Mouse (Mus musculus) liver, embryonic 15.5 days (tissue): ENCODE results near the gene Cpox. TPM values are rescaled to one million over a fixed set of nuclear protein-coding genes. Genes with fewer than 3 reads are reported as not detected.
"Not testable (repeated sequence)": the region's sequence is repeated elsewhere in the genome, so short reads cannot be mapped to it uniquely, and the experiment has no call there.

ENCODE experiments used
- ATAC-seq: fragments of 200-750 bp; cut with Nextera tagmentation; 2 replicates; pipeline ENCODE4 v1.8.0; 2017; ENCODE audit warnings: moderate number of reproducible peaks, mild to moderate bottlenecking, moderate library complexity; ENCODE audit not compliant: insufficient read depth
- H3K27ac ChIP-seq: fragments of 300-500 bp; sonication (generic); replicated peaks from 2 replicates; pipeline ENCODE4 v1.5.1; 2015; ENCODE audit warnings: mild to moderate bottlenecking, inconsistent platforms
- H3K27me3 ChIP-seq: fragments of 300-500 bp; sonication (generic); 2 replicates; pipeline ENCODE4 v1.6.1; 2015; ENCODE audit warnings: mild to moderate bottlenecking, inconsistent platforms
- H3K36me3 ChIP-seq: fragments of 300-500 bp; sonication (generic); replicated peaks from 2 replicates; pipeline ENCODE4 v1.6.1; 2015; ENCODE audit warnings: moderate library complexity, mild to moderate bottlenecking, inconsistent platforms
- H3K4me1 ChIP-seq: fragments of 300-500 bp; sonication (generic); replicated peaks from 2 replicates; pipeline ENCODE4 v1.6.1; 2015; ENCODE audit warnings: inconsistent platforms
- H3K4me2 ChIP-seq: fragments of 300-500 bp; sonication (generic); 2 replicates; pipeline ENCODE4 v1.6.1; 2015; ENCODE audit warnings: moderate library complexity, mild to moderate bottlenecking, inconsistent platforms
- H3K4me3 ChIP-seq: fragments of 300-500 bp; sonication (generic); replicated peaks from 2 replicates; pipeline ENCODE4 v1.5.1; 2015; ENCODE audit warnings: mild to moderate bottlenecking, inconsistent platforms
- H3K9ac ChIP-seq: fragments of 300-500 bp; sonication (generic); 2 replicates; pipeline ENCODE4 v1.6.1; 2015; ENCODE audit warnings: moderate library complexity, mild to moderate bottlenecking, inconsistent platforms
- H3K9me3 ChIP-seq: fragments of 300-500 bp; sonication (generic); replicated peaks from 2 replicates; pipeline ENCODE4 v1.6.1; 2016; ENCODE audit warnings: inconsistent platforms
- WGBS: fragments of 180-500 bp; shearing (Covaris S2); methylation state at CpG from one replicate; pipeline ENCODE4 v1.1.7; 2015; ENCODE audit warnings: mixed read lengths; ENCODE audit not compliant: insufficient replicate concordance; 5-methylcytosine and 5-hydroxymethylcytosine counted together
- polyA plus RNA-seq: library from polyadenylated mRNA; unstranded; fragments of >200 nt; fragmentation: Nextera tagmentation; extraction: Ambion mirVana; gene quantifications from 2 replicates; pipeline ENCODE4 v1.2.1, GENCODE M21; 2015

Cpox gene
- polyA plus RNA-seq, 1 experiment from 2014 or later = 496 TPM

- H3K9ac ChIP-seq = no peak within 1 kb of the TSS
- no peaks in the 10 kb centered on the region for H3K36me3 ChIP-seq
- H3K27ac ChIP-seq = peak within 1 kb of the TSS; percentile 26
- H3K9me3 ChIP-seq = no peaks in the 10 kb centered on the region
- no peak within 1 kb of the TSS for H3K4me2 ChIP-seq
- 73% methylated on average over 3 of the region's 3 CpGs for WGBS
- ATAC-seq = no peak
- no peak within 1 kb of the TSS for H3K4me3 ChIP-seq
- peaks cover 15% of the 10 kb centered on the region for H3K4me1 ChIP-seq
- no peaks in the 10 kb centered on the region for H3K27me3 ChIP-seq
These were observed 31.4 kb upstream of the Cpox start, which contains the start of gene E330017A01Rik for GRCm38 (mm10) chr16:58638689-58639175. E330017A01Rik (minus strand) TSS chr16:58638739.

GRCm38 (mm10) chr16:58649979-58650378 is 20.1 kb upstream of the Cpox start:
- Histone ChIP-seq H3K4me2 (no peak overlapping the region), H3K4me3 (no peak overlapping the region), H3K27ac (no peak overlapping the region), H3K27me3 (no peaks in the 10 kb centered on the region), H3K9me3 (no peaks in the 10 kb centered on the region), H3K9ac (no peak overlapping the region), H3K36me3 (no peaks in the 10 kb centered on the region), H3K4me1 (no peaks in the 10 kb centered on the region)
- WGBS = 91% methylated on average over 10 of the region's 10 CpGs
- no peak for ATAC-seq

GRCm38 (mm10) chr16:58655751-58656150 is 14.3 kb upstream of the Cpox start:
- ATAC-seq = no peak
- Histone ChIP-seq H3K27ac (no peak overlapping the region), H3K4me3 (no peak overlapping the region)

GRCm38 (mm10) chr16:58656526-58656925 is 13.6 kb upstream of the Cpox start:
- H3K4me3 ChIP-seq = no peak overlapping the region
- no peaks in the 10 kb centered on the region for H3K27me3 ChIP-seq
- peak overlapping the region; percentile 68 for H3K27ac ChIP-seq
- no peaks in the 10 kb centered on the region for H3K9me3 ChIP-seq
- no peaks in the 10 kb centered on the region for H3K36me3 ChIP-seq
- H3K4me2 ChIP-seq = no peak overlapping the region
- no peak for ATAC-seq
- H3K9ac ChIP-seq = no peak overlapping the region
- WGBS = 87% methylated on average over 4 of the region's 4 CpGs
- H3K4me1 ChIP-seq = peaks cover 49% of the 10 kb centered on the region

More at GRCm38 (mm10) chr16:58655751-58656150, 14.3 kb upstream of the Cpox start:
- Histone ChIP-seq H3K4me1 (peaks cover 41% of the 10 kb centered on the region), H3K9me3 (no peaks in the 10 kb centered on the region), H3K4me2 (no peak overlapping the region), H3K27me3 (no peaks in the 10 kb centered on the region), H3K9ac (no peak overlapping the region), H3K36me3 (no peaks in the 10 kb centered on the region)

- Histone ChIP-seq H3K4me3 (no peak overlapping the region; the same call in 1 of the 2 replicates), H3K9me3 (no peaks in the 10 kb centered on the region), H3K36me3 (no peaks in the 10 kb centered on the region), H3K9ac (0 out of 2 replicates have a peak overlapping the region, but pooled peaks have one; percentile 16), H3K27ac (peak overlapping the region; percentile 86), H3K4me1 (peaks cover 67% of the 10 kb centered on the region), H3K27me3 (no peaks in the 10 kb centered on the region), H3K4me2 (peak overlapping the region; percentile 57)
- ATAC-seq = peak; percentile 69
- 55% methylated on average over 6 of the region's 6 CpGs for WGBS
These were observed 11.4 kb upstream of the Cpox start for GRCm38 (mm10) chr16:58658668-58659067.

- H3K9ac ChIP-seq = peak overlapping the region; percentile 51
- peak overlapping the region; percentile 97 for H3K27ac ChIP-seq
- H3K4me1 ChIP-seq = peaks cover 91% of the 10 kb centered on the region
- H3K27me3 ChIP-seq = no peaks in the 10 kb centered on the region
- peak; percentile 92 for ATAC-seq
- peak overlapping the region; percentile 64 for H3K4me2 ChIP-seq
- WGBS = 10% methylated on average over 5 of the region's 5 CpGs
- H3K9me3 ChIP-seq = no peaks in the 10 kb centered on the region
- no peaks in the 10 kb centered on the region for H3K36me3 ChIP-seq
- peak overlapping the region; percentile 35 for H3K4me3 ChIP-seq
These were observed 8.3 kb upstream of the Cpox start for GRCm38 (mm10) chr16:58661826-58662225.

- Histone ChIP-seq H3K27me3 (no peaks in the 10 kb centered on the region), H3K4me3 (peak overlapping the region; percentile 35), H3K36me3 (no peaks in the 10 kb centered on the region), H3K9ac (peak overlapping the region; percentile 44), H3K27ac (peak overlapping the region; percentile 97), H3K9me3 (no peaks in the 10 kb centered on the region), H3K4me2 (peak overlapping the region; percentile 64), H3K4me1 (peaks cover 94% of the 10 kb centered on the region)
- ATAC-seq = no peak
These were observed 7.8 kb upstream of the Cpox start for GRCm38 (mm10) chr16:58662287-58662791.

GRCm38 (mm10) chr16:58663021-58663420 is 7.1 kb upstream of the Cpox start:
- H3K9me3 ChIP-seq = no peaks in the 10 kb centered on the region
- H3K36me3 ChIP-seq = no peaks in the 10 kb centered on the region
- no peak overlapping the region for H3K9ac ChIP-seq
- peaks cover 94% of the 10 kb centered on the region for H3K4me1 ChIP-seq
- peak overlapping the region; percentile 97 for H3K27ac ChIP-seq
- H3K27me3 ChIP-seq = no peaks in the 10 kb centered on the region
- H3K4me3 ChIP-seq = no peak overlapping the region
- WGBS = 41% methylated on average over 5 of the region's 5 CpGs
- peak; percentile 2; the same call in 1 of the 2 replicates for ATAC-seq
- peak overlapping the region; percentile 27; the same call in 1 of the 2 replicates for H3K4me2 ChIP-seq

GRCm38 (mm10) chr16:58663816-58664215 is 6.3 kb upstream of the Cpox start:
- Histone ChIP-seq H3K36me3 (no peaks in the 10 kb centered on the region), H3K4me1 (peaks cover 92% of the 10 kb centered on the region), H3K9ac (no peak overlapping the region; the same call in 1 of the 2 replicates), H3K27ac (peak overlapping the region; percentile 97), H3K27me3 (no peaks in the 10 kb centered on the region), H3K4me3 (no peak overlapping the region), H3K4me2 (no peak overlapping the region), H3K9me3 (no peaks in the 10 kb centered on the region)
- WGBS = 77% methylated on average over 2 of the region's 2 CpGs
- ATAC-seq = no peak

- not testable (repeated sequence) for H3K27me3 ChIP-seq, H3K9me3 ChIP-seq, H3K4me3 ChIP-seq, H3K36me3 ChIP-seq, ATAC-seq, H3K4me2 ChIP-seq, H3K9ac ChIP-seq
- H3K27ac ChIP-seq = peak overlapping the region; percentile 98
- peaks cover 88% of the 10 kb centered on the region for H3K4me1 ChIP-seq
These were observed 5.0 kb upstream of the Cpox start for GRCm38 (mm10) chr16:58665137-58665536.

GRCm38 (mm10) chr16:58666681-58667080 is 3.4 kb upstream of the Cpox start:
- not testable (repeated sequence) for H3K9ac ChIP-seq, H3K27me3 ChIP-seq, H3K36me3 ChIP-seq, ATAC-seq, H3K4me2 ChIP-seq, H3K9me3 ChIP-seq, H3K4me3 ChIP-seq
- Histone ChIP-seq H3K4me1 (peaks cover 72% of the 10 kb centered on the region), H3K27ac (peak overlapping the region; percentile 98)
- 78% methylated on average over 3 of the region's 3 CpGs for WGBS

GRCm38 (mm10) chr16:58668586-58668985 is 1.5 kb upstream of the Cpox start:
- H3K36me3 ChIP-seq = peaks cover 17% of the 10 kb centered on the region
- ATAC-seq = no peak
- WGBS = 42% methylated on average over 3 of the region's 3 CpGs
- H3K9ac ChIP-seq = peak overlapping the region; percentile 98
- no peaks in the 10 kb centered on the region for H3K9me3 ChIP-seq
- H3K4me1 ChIP-seq = peaks cover 61% of the 10 kb centered on the region
- H3K4me3 ChIP-seq = peak overlapping the region; percentile 92; the same call in 1 of the 2 replicates
- peak overlapping the region; percentile 98 for H3K27ac ChIP-seq
- peak overlapping the region; percentile 70 for H3K4me2 ChIP-seq
- no peaks in the 10 kb centered on the region for H3K27me3 ChIP-seq
